Mouse (Mus musculus) ES-E14 (cell line): Measurements from ENCODE around the gene Uox.

ENCODE experiments used
- CHD2 ChIP-seq: IDR thresholded peaks from 2 replicates; pipeline ENCODE4 v1.6.1; 2014; ENCODE audit warnings: mild to moderate bottlenecking, low read depth, low read length, inconsistent platforms
- HCFC1 ChIP-seq: IDR thresholded peaks from 2 replicates; pipeline ENCODE4 v1.6.1; 2012; ENCODE audit warnings: low read length, inconsistent platforms, borderline replicate concordance; ENCODE audit not compliant: insufficient read depth
- ZC3H11A ChIP-seq: IDR thresholded peaks from 2 replicates; pipeline ENCODE4 v1.6.1; 2012; ENCODE audit warnings: low read depth, mild to moderate bottlenecking, inconsistent platforms, low read length, borderline replicate concordance

GRCm38 (mm10) chr3:146615496-146615895, 45.3 kb downstream of the Uox start, which contains the start of gene Dnase2b:
- TF ChIP-seq ZC3H11A (no peak), HCFC1 (no peak), CHD2 (no peak)
